Mouse (Mus musculus): ENCODE measurements around the gene Nell2.

GRCm38 (mm10) chr15:95055081-95055650, 473.2 kb downstream of the Nell2 start:
- TF ChIP-seq CTCF (conservative IDR thresholded peaks at IDR 0.05; ENCODE audit: low read length) = no peak
- TF ChIP-seq POU5F1 (IDR thresholded peaks at IDR 0.05; ENCODE audit: borderline replicate concordance, low read length) = no peak
- no peak for TF ChIP-seq NANOG (IDR thresholded peaks at IDR 0.05; ENCODE audit: borderline replicate concordance, low read length)
